Mouse (Mus musculus): ENCODE measurements around the gene Gm42906. TPM values are rescaled to one million over a fixed set of nuclear protein-coding genes. Genes with fewer than 3 reads are reported as not detected.

Gene Gm42906
- total RNA-seq, 2 experiments from 2014 or later = 1.3 TPM; not detected in 1

GRCm38 (mm10) chr5:151299576-151299975 lies 128.4 kb downstream of the Gm42906 start:
- DNase-seq (ENCODE audit: low spot score) = peak; percentile 5

GRCm38 (mm10) chr5:151298371-151298770 lies 129.6 kb downstream of the Gm42906 start:
- no peak for DNase-seq (ENCODE audit: low spot score)

GRCm38 (mm10) chr5:151296244-151296643 lies 131.7 kb downstream of the Gm42906 start:
- DNase-seq (ENCODE audit: low spot score) = no peak

GRCm38 (mm10) chr5:151293591-151293990 lies 134.4 kb downstream of the Gm42906 start:
- DNase-seq (ENCODE audit: low spot score) = no peak

- DNase-seq (ENCODE audit: low spot score) = peak; percentile 4
Measured at GRCm38 (mm10) chr5:151292310-151292709, 135.7 kb downstream of the Gm42906 start.

- no peak for DNase-seq (ENCODE audit: low spot score)
Measured at GRCm38 (mm10) chr5:151286331-151286730, 141.6 kb downstream of the Gm42906 start.

- DNase-seq (ENCODE audit: low spot score) = no peak
Measured at GRCm38 (mm10) chr5:151279531-151279930, 148.4 kb downstream of the Gm42906 start.

- DNase-seq (ENCODE audit: low spot score) = no peak
Measured at GRCm38 (mm10) chr5:151277927-151278326, 150.0 kb downstream of the Gm42906 start.

GRCm38 (mm10) chr5:151275986-151276385 lies 152.0 kb downstream of the Gm42906 start:
- no peak for DNase-seq (ENCODE audit: low spot score)

GRCm38 (mm10) chr5:151274265-151274664 lies 153.7 kb downstream of the Gm42906 start:
- DNase-seq (ENCODE audit: low spot score) = no peak

GRCm38 (mm10) chr5:151270815-151271214 lies 157.1 kb downstream of the Gm42906 start:
- no peak for DNase-seq (ENCODE audit: low spot score)

GRCm38 (mm10) chr5:151266896-151267634 lies 160.9 kb downstream of the Gm42906 start:
- no peak for DNase-seq (ENCODE audit: low spot score)

- no peak for DNase-seq (ENCODE audit: low spot score)
Measured at GRCm38 (mm10) chr5:151261558-151261957, 166.4 kb downstream of the Gm42906 start.

- no peak for DNase-seq (ENCODE audit: low spot score)
Measured at GRCm38 (mm10) chr5:151252213-151252612, 175.8 kb downstream of the Gm42906 start.

GRCm38 (mm10) chr5:151251656-151252055 lies 176.3 kb downstream of the Gm42906 start:
- DNase-seq (ENCODE audit: low spot score) = no peak

- DNase-seq (ENCODE audit: low spot score) = no peak
Measured at GRCm38 (mm10) chr5:151248671-151249620, 179.0 kb downstream of the Gm42906 start.

- no peak for DNase-seq (ENCODE audit: low spot score)
Measured at GRCm38 (mm10) chr5:151248084-151248483, 179.9 kb downstream of the Gm42906 start.

- no peak for DNase-seq (ENCODE audit: low spot score)
Measured at GRCm38 (mm10) chr5:151247115-151247875, 180.7 kb downstream of the Gm42906 start.

GRCm38 (mm10) chr5:151246287-151246686 lies 181.7 kb downstream of the Gm42906 start:
- no peak for DNase-seq (ENCODE audit: low spot score)

GRCm38 (mm10) chr5:151245571-151245970 lies 182.4 kb downstream of the Gm42906 start:
- no peak for DNase-seq (ENCODE audit: low spot score)

GRCm38 (mm10) chr5:151238730-151239129 lies 189.2 kb downstream of the Gm42906 start:
- no peak for DNase-seq (ENCODE audit: low spot score)

GRCm38 (mm10) chr5:151236411-151236810 lies 191.6 kb downstream of the Gm42906 start:
- DNase-seq (ENCODE audit: low spot score) = no peak
